Mouse (Mus musculus) cerebellum, adult 2 months (tissue): Measurements from ENCODE around the gene Pfn3. TPM values are rescaled to one million over a fixed set of nuclear protein-coding genes. Genes with fewer than 3 reads are reported as not detected.
"Not testable (repeated sequence)": the region's sequence is repeated elsewhere in the genome, so short reads cannot be mapped to it uniquely, and the experiment has no call there.

Experiments used
- DNase-seq, 2 experiments: peaks; one replicate each; pipeline ENCODE4 v3.0.0; 2021
- H3K27ac ChIP-seq: fragments of 200-500 bp; 2 replicates; pipeline ENCODE4 v1.5.1; 2012; ENCODE audit warnings: low read length, control low read depth, inconsistent platforms; ENCODE audit not compliant: insufficient read depth
- H3K27me3 ChIP-seq: fragments of 200-500 bp; 2 replicates; pipeline ENCODE4 v1.6.1; 2012; ENCODE audit warnings: inconsistent platforms, mild to moderate bottlenecking, low read length, moderate library complexity; ENCODE audit not compliant: control insufficient read depth, insufficient read depth
- H3K4me1 ChIP-seq: fragments of 200-500 bp; 2 replicates; pipeline ENCODE4 v1.6.1; 2011; ENCODE audit warnings: low read length; ENCODE audit not compliant: control insufficient read depth, insufficient read depth
- H3K4me3 ChIP-seq: fragments of 200-500 bp; replicated peaks from 2 replicates; pipeline ENCODE3; 2011; ENCODE audit warnings: mild to moderate bottlenecking, low read depth, low read length, control low read depth; ENCODE audit not compliant: insufficient read depth
- CTCF ChIP-seq: fragments of 200-500 bp; IDR thresholded peaks from 2 replicates; pipeline ENCODE4 v1.5.1; 2011; ENCODE audit warnings: low read depth, mild to moderate bottlenecking, control low read depth, low read length, moderate library complexity, borderline replicate concordance; ENCODE audit not compliant: insufficient read depth
- POLR2A ChIP-seq: fragments of 200-500 bp; IDR thresholded peaks from 2 replicates; pipeline ENCODE4 v1.6.1; 2011; ENCODE audit warnings: low read length, control low read depth, borderline replicate concordance; ENCODE audit not compliant: insufficient read depth
- WGBS: fragments of 180-500 bp; shearing (Covaris S2); methylation state at CpG from one replicate; pipeline ENCODE4 v1.1.7; 2018; 5-methylcytosine and 5-hydroxymethylcytosine counted together
- polyA plus RNA-seq: library from polyadenylated mRNA; depleted of rRNA; stranded (reverse); fragments of >200 nt; gene quantifications from 2 replicates; pipeline ENCODE4 v1.2.3, GENCODE M21; 2012

Gene Pfn3
- polyA plus RNA-seq, 1 experiment = not detected

- WGBS = under 1% methylated on average over 32 of the region's 33 CpGs
- DNase-seq = no peak
- Histone ChIP-seq H3K27ac (peak overlapping the region; percentile 55; the same call in 1 of the 2 replicates), H3K4me1 (no peaks in the 10 kb centered on the region), H3K27me3 (no peaks in the 10 kb centered on the region), H3K4me3 (peak overlapping the region; percentile 76)
- peak; percentile 71; the same call in 1 of the 2 replicates for TF ChIP-seq POLR2A
- TF ChIP-seq CTCF = no peak
Measured at GRCm38 (mm10) chr13:55444286-55444936, 29.4 kb upstream of the Pfn3 start.

- no peak for TF ChIP-seq CTCF
- no peak for TF ChIP-seq POLR2A
- no peak overlapping the region; the same call in 1 of the 2 replicates for H3K27ac ChIP-seq
- DNase-seq = no peak
- H3K4me3 ChIP-seq = peak overlapping the region; percentile 76
- no peaks in the 10 kb centered on the region for H3K27me3 ChIP-seq
- no peaks in the 10 kb centered on the region for H3K4me1 ChIP-seq
- WGBS = 35% methylated on average over 9 of the region's 9 CpGs
Measured at GRCm38 (mm10) chr13:55443799-55444285, 28.8 kb upstream of the Pfn3 start.

- 81% methylated on average over 15 of the region's 15 CpGs for WGBS
- H3K27ac ChIP-seq, H3K4me1 ChIP-seq, H3K27me3 ChIP-seq, DNase-seq, H3K4me3 ChIP-seq: not testable (repeated sequence)
Measured at GRCm38 (mm10) chr13:55437111-55437629, 22.1 kb upstream of the Pfn3 start.

GRCm38 (mm10) chr13:55431889-55432685, 17.1 kb upstream of the Pfn3 start:
- H3K27ac ChIP-seq = no peak overlapping the region
- H3K4me1 ChIP-seq = no peaks in the 10 kb centered on the region
- no peak overlapping the region for H3K4me3 ChIP-seq
- WGBS = 71% methylated on average over 10 of the region's 10 CpGs
- no peak for DNase-seq
- H3K27me3 ChIP-seq = no peaks in the 10 kb centered on the region
- TF ChIP-seq CTCF (no peak), POLR2A (no peak)

GRCm38 (mm10) chr13:55430566-55430965, 15.5 kb upstream of the Pfn3 start:
- no peaks in the 10 kb centered on the region for H3K27me3 ChIP-seq
- 76% methylated on average over 2 of the region's 2 CpGs for WGBS
- H3K27ac ChIP-seq = no peak overlapping the region
- no peaks in the 10 kb centered on the region for H3K4me1 ChIP-seq
- TF ChIP-seq POLR2A (no peak), CTCF (no peak)
- DNase-seq = no peak
- no peak overlapping the region for H3K4me3 ChIP-seq

GRCm38 (mm10) chr13:55429226-55429888, 14.3 kb upstream of the Pfn3 start:
- no peak overlapping the region for H3K4me3 ChIP-seq
- no peak overlapping the region for H3K27ac ChIP-seq
- H3K27me3 ChIP-seq = no peaks in the 10 kb centered on the region
- no peaks in the 10 kb centered on the region for H3K4me1 ChIP-seq
- no peak for DNase-seq
- TF ChIP-seq CTCF = no peak
- no peak for TF ChIP-seq POLR2A
- 82% methylated on average over 12 of the region's 12 CpGs for WGBS

- Histone ChIP-seq H3K27ac (no peak within 1 kb of the TSS), H3K27me3 (no peaks in the 10 kb centered on the region), H3K4me3 (no peak within 1 kb of the TSS), H3K4me1 (peaks cover under 1% of the 10 kb centered on the region; the same call in 1 of the 2 replicates)
- no peak for DNase-seq
- 91% methylated on average over 10 of the region's 10 CpGs for WGBS
- no peak for TF ChIP-seq CTCF
- no peak for TF ChIP-seq POLR2A
Measured at GRCm38 (mm10) chr13:55426613-55427012, 11.6 kb upstream of the Pfn3 start, which contains the start of gene F12. TSS of gene F12 (minus strand) at chr13:55426793.
